Mouse (Mus musculus): ENCODE data around the gene Krt87. TPM values are rescaled to one million over a fixed set of nuclear protein-coding genes. Genes with fewer than 3 reads are reported as not detected.

The Krt87 gene
- total RNA-seq, 2 experiments from 2014 or later, result 0.18 to 0.81 TPM

DNA sequence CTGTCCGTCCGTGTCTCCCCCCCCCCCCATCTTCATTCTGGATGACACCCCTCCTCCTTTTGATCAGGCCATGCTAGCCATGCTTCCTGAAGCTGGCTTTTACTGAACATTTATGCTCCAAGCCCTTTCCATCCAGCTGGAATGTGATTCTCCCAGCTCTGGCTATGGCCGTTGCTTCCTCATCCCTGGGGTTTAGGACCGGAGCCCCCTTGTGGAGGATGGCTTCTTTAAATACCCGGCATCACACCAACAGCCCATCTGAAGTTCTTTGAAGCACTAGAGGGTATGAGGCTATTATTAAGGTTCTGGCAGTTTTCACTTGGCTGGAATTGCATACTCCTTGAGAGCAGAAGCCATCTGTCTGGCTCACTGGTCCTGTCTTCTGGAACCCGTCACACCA, 17.7 kb downstream of the Krt87 start:
- DNase-seq (ENCODE audit: low spot score in 2 of 2), result peak in 1 of 2 experiments; percentile 13

DNA sequence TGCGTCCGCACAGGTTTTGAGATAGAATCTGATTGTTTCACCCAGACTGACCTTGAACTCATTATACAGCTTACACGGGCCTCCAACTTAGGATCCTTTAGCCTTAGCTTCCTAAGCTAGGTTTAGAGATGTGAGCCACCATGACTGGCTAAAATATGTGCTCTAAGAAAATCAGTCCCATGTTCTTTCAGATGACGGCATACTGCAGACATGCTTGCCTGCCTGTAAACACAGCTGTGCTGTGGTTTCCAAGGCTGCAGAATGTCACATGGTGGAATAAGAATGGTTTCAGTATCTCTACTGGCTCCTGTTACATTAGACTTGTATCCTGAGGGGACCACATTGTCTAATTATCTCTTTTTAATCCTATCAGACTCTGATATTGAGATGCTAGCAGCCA, 19.7 kb downstream of the Krt87 start:
- DNase-seq (ENCODE audit: low spot score in 2 of 2), result peak; percentile 13 to 16

DNA sequence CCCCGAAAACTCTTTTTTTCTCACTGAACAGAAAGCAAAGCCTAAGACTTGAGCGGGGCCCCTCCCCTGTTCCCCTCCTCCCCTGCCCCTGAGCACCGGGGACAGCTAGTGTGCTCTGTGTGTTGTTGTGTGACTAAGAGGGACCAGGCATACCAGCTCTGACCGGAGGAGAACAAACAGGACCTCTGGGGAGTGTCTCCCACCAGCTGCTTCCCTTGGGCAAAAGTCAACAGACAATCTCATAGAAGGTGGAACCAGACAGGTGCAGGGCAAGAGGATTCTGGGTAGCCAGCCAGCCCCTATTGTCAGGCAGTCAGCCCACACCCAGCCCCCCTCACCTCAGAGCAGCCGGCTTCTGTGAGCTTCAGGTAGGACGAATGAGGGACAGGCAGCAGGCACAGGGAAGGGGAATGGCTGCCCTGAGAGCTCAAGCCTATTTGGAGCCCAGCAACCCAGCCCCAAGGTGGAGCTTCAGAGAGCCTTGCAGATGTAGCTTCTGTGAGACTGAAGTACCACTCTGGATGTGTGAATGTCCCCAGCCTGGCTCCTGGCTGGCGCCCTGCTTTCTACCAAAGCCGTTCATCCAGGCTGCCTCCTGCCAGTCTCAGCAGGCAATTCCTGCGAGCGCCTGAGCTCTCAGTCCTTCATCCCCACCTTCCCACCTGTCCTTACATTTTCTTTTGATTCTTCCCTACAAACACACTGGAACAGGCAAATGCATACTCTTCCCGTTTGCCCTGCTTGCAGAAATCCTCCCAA, 23.6 kb downstream of the Krt87 start:
- DNase-seq (ENCODE audit: low spot score in 2 of 2), result no peak

DNA sequence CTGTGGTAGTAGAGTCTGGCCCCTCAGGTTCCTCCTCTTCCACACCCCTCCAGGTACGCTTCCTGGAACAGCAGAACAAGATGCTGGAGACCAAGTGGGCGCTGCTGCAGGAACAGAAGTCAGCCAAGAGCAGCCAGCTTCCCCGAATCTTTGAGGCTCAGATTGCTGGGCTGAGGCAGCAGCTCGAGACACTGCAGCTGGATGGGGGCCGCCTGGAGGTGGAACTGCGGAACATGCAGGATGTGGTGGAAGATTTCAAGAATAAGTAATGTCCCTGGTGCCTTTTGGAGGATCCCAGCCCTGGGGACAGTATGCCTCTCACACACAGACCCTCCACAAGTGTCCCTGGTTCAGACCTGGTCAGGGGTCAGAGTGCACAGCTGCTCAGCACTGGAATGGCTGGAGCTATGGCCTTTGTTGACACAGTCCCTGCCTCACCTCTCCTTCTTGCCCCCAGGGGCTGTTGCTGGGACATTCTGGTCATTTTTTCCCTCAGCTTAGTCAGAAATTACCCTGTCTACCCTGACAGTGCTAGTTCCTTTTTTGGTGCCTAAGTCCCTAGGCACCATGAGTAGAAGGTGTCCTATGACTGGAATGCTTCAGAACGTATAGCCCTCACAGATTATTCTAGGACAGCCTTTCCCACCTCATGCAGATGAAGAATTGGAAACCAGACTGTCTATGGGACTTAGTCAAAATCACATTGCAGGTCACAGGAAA, 24.5 kb downstream of the Krt87 start:
- no peak for DNase-seq (ENCODE audit: low spot score in 2 of 2)

DNA sequence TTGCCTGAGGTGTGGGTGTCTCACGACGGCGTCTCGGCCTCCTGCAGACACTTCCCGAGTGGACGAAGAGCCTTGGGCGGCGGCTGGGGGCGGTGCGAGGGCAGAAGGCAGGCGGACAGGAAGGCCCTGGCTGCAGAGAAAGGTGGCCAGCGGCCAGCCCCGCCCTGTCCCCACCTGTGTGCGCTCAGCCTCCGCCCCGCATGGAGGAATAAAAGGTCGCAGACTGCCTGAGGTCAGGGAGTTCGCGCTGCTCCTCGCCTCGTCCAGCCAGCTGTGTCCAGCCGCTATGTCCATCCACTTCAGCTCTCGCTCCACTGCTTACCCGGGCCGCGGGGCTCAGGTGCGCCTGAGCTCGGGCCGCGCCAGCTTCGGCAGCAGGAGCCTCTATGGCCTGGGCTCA, 26.4 kb downstream of the Krt87 start:
- no peak for DNase-seq (ENCODE audit: low spot score in 2 of 2)

DNA sequence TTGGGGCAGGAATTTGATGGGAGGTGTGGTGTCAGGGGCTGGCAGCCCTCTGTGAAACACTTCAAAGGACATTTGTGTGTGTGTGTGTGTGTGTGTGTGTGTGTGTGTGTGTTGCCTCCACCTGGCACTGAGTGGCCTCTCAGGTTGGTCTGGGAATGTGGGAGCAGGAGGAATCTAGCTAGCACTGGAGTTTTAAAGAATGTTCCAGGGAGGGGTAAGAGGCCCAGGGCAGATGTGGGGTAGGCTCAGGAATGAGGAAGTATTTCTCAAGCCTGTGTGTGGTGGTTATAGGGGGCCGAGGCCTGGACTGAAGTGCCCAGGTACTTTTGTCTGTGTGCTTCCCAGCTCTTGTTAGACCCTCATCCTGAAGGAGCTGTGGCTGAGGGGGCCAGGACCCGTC, 27.8 kb downstream of the Krt87 start, which contains the start of gene Krt7:
TSS of gene Krt7 (plus strand) at position 269 of the 400 bp plus-strand sequence.
- DNase-seq (ENCODE audit: low spot score in 2 of 2), result no peak

DNA sequence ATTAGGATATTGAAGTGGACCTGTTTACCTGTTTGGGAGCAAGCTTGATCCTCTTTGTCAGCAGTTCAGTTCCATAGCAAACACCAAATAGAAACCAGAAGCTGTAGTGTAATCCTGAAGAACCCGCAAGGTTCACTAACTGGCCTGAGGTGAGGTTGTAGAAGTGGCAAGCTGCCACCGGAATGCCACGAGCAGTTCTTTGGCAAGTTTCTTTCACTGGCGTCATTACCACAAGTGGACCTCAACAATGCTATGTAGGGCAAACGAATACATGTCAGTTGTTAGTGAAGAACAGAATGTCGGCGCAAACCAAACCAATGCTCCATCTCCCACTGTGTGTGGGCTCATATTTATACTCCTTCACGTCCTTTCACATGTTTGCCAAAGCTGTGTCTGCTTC, 40.3 kb downstream of the Krt87 start:
- no peak for DNase-seq (ENCODE audit: low spot score in 2 of 2)

DNA sequence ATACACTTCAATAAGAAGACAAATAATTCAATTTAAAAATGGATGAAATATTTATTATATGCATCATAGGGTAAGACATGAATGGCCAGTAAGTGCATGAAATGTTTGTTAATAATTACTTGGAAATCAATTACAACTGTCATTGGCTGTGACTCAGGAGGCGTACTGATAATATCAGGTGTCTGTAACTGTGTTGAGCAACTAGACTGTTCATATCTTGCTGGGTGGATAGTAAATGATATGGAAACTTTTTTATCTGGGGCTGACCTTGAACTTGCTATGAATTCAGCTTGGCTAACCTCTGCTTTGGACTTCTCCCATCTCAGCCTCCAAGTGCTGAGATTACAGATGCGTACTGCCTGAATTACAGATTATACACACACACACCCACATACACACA, 40.9 kb downstream of the Krt87 start:
- DNase-seq (ENCODE audit: low spot score in 2 of 2), result no peak

DNA sequence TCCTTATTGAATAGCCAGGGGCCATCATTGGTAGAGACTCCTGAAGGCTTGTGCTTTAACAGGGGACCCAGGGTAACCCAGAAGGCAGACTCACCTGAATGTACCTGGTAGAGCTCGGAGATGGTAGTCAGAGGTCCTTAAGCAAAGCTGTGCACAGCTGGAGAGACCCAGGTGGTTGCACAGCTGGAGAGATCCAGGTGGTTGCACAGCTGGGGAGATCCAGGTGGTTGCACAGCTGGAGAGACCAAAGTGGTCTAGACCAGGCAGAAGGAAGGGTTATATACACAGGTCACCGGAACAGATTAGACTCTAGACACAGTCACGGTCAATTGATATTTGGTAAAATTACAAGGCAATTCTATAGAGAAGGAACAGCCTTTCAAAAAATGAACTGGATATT, 41.7 kb downstream of the Krt87 start:
- DNase-seq (ENCODE audit: low spot score in 2 of 2), result no peak

DNA sequence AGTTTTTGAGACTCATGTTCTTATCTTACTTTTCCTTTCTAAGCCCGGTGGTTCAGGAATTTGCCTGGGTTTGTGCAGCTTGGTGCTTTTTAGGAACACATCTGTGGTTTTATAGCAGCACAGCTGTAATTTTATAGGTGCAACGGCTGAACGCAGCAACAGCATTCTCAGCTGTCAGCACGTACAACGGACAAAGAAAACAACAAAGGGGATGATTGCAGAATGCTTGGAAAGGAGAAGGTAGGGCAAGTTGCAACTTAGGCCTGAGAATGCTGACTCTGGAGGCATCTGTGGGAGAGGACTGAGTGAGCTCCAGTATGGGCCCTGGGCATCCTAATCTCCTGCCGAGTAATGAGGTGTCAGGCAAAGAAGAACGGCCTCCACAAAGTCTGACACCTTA, 42.1 kb downstream of the Krt87 start:
- no peak for DNase-seq (ENCODE audit: low spot score in 2 of 2)

DNA sequence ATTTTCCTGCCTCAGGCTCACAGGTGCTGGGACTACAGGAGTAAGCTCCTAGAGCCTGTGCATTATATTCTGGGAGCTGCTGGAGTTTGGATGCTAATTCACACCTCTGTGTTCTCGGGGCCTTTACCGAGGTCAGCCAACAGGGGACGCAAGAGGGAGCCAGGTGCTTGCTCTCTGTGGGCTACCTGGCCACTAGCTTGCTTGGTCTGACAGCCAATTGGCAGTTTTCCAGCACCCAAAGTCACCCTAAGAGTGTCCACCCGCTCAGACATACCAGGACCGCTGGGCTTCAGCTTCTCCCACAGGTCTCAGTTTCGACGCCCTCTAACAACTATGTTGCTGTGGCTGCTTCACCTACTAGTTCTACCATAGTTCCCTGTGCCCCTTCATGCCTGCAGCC, 43.7 kb downstream of the Krt87 start:
- no peak for DNase-seq (ENCODE audit: low spot score in 2 of 2)

DNA sequence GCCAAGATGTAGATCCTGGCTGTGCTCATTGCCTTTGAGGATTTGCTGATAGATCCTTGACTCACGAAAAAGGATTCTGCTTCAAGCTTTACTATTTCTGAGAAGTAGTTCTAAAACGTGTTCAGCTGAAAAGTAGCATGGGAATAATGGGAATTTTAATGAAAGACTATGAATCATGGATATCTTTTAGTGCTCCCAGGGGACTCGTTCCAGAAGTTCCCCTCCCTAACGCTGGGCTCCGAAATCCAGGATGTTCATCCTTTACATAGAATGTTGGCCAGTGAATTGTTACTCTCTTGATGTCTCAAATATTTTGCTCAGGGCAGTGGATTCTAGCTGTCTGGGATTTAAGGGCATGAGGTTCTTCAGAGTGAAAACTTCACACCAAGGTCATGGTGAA, 46.4 kb downstream of the Krt87 start:
- DNase-seq (ENCODE audit: low spot score in 2 of 2), result no peak

DNA sequence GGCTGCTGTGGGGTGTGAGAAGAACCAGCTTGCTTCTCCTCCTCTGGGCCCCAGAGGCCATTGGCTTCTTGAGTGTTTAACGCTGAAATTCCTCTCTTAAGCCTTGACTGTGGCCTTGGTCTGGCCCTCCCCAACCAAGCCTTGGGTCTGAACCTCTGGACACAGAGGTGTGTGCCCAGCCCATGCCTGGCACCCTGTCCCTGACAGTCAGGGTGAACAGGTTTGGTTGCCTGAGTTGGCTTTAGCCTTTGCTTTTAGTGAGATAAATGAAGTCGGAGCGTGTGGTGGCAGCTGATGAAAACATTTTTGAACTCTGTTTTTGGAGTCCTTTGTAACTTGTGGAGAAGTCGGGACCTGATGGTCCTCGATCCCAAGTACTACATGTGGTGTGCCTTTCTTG, 48.4 kb downstream of the Krt87 start:
- no peak for DNase-seq (ENCODE audit: low spot score in 2 of 2)

DNA sequence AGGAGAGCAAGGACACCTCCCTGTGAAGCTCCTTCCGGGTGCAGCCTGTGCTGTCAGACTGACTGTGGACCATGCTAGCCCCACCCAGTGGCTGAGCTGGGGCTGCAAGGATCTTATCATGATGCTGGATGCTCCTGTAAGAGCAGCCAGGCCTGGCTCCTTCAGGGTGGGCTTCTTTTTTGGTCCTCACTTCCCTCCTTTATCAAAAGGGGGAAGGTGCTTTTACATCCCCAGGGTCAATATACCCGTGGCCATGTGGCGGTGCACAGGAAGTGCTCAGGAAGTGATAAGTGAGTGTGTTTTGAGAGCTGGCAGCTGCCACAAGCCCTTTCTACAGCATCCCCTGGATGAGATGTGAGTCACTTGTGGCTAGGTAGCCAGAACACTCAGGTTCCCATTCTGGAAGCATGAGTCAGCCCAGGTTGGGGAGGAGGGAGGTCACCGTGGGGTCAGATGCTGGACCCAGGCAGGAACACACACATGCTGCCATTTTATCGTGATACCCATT, 50.5 kb downstream of the Krt87 start:
- DNase-seq (ENCODE audit: low spot score in 2 of 2), result no peak

DNA sequence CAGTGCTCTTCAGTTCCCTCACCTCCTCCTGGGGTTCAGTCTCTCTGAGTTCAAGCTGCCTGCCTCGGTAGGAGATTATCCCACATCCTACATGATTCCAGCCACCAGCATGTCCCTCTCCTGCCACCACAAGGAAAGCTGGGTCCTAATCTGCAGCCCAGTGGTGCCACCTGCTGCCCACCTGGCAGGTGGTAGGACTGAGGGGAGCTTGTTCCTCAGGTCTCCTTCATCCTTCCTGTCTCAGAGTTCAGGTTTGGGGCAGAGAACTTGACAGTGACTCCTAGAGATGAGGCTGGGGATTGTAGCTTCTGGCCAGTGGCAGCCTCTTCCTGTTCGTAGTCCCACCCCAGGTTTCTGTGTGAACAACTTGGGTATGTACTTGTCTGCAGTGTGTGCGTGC, 51.4 kb downstream of the Krt87 start:
- no peak for DNase-seq (ENCODE audit: low spot score in 2 of 2)

DNA sequence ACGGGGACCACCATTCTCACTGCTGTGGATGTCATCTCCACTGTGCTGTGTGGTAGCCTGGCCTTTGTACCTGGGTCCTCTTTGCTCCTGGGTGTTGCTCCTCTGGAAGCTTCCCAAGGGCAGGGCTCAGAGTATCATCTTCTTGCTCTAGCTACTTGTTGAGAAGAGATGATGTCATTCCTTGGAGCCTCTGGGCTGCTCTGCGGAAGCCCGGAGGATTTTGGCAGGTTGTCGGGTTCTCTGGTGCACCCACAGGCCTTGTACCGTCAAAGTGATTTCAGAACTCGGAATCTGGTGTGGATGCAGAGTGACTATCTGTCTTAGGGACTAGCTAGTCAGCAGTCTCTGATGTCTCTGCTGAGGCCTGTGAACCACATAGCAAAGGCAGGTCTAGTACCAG, 53.5 kb downstream of the Krt87 start:
- no peak for DNase-seq (ENCODE audit: low spot score in 2 of 2)

DNA sequence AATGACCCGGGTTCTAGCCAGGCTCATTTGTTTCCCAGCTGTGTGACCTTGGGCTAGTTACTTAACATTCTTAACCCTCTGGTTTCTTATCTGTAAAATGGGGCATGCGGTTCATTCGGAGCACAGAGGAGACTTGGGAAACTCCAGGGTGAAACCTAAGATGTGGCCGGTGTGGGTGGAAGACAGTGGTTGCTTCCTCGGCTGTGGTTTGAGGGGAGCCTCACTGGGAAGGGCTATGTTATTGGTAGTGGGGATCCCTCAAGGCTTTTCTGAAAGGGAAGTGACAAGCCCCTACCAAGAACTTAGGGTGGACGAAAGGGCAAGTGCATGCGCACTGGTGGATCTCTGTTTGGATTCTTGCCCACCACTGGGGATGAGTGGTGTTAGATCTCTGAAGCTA, 54.0 kb downstream of the Krt87 start:
- DNase-seq (ENCODE audit: low spot score in 2 of 2), result no peak

DNA sequence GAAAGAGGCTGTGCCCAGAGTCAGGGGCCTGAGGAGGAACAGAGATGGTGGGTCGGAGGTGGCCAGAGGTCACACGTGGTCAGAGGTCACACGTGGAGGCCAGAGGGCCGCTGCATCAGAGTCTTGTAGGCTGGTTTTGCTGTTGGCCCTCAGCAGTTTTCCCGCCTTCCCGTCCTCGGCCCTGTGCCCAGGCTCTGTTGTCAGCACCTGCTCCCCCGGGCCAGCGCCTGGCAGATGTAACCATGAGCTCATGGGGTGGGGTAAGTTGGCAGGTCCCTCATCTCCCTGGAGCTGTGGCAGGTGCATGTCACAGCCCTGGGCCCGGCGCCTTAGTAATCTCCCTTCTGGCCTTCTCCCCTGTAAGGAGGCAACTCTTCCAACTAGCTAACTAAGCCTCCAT, 55.8 kb downstream of the Krt87 start:
- no peak for DNase-seq (ENCODE audit: low spot score in 2 of 2)

DNA sequence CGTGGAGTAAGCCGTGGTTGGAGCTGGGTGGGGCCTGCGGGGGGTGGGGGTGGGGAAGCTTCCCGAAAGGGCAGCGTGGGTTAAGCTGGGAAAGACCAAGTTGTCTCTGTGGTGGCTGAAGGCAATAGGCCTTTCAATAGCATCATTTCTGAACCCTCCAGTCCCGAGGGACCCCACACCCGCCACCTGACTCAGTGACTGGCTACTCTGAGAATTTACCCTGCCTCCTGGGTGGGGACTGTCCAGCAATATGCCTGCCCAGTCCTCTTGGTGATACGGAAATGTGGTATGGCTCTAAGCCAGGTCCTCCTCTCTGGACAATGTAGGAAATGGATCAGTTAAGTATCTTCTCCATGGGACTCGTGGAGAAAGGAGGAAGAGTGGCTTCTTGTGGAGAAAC, 56.8 kb downstream of the Krt87 start:
- no peak for DNase-seq (ENCODE audit: low spot score in 2 of 2)
